Mouse (Mus musculus) G1E (cell line): ENCODE measurements around the gene Hoxd8. TPM values are rescaled to one million over a fixed set of nuclear protein-coding genes. Genes with fewer than 3 reads are reported as not detected.

Experiments
- ATAC-seq: 2 replicates; pipeline ENCODE4 v1.8.0; 2016; ENCODE audit warnings: mild to moderate bottlenecking; ENCODE audit not compliant: insufficient number of reproducible peaks, poor library complexity, low FRiP score, severe bottlenecking; ENCODE audit errors: extremely low read depth
- DNase-seq: peaks from one replicate; pipeline ENCODE4 v3.0.0; 2012; ENCODE audit warnings: low spot score
- H3K27me3 ChIP-seq: 2 replicates; pipeline ENCODE4 v1.6.1; 2012; ENCODE audit warnings: mild to moderate bottlenecking, low read length, inconsistent platforms; ENCODE audit not compliant: insufficient read depth
- H3K36me3 ChIP-seq: replicated peaks from 2 replicates; pipeline ENCODE3; 2012; ENCODE audit warnings: mild to moderate bottlenecking, inconsistent platforms
- H3K4me1 ChIP-seq: 2 replicates; pipeline ENCODE4 v1.6.1; 2012; ENCODE audit warnings: low read depth, low read length, inconsistent platforms, mixed read lengths; ENCODE audit not compliant: insufficient read depth
- H3K4me3 ChIP-seq: 2 replicates; pipeline ENCODE4 v1.5.1; 2012; ENCODE audit warnings: low read depth, mild to moderate bottlenecking, inconsistent platforms, low read length, moderate library complexity, mixed read lengths
- H3K9me3 ChIP-seq: replicated peaks from 2 replicates; pipeline ENCODE4 v1.6.1; 2012; ENCODE audit warnings: inconsistent platforms
- CTCF ChIP-seq: IDR thresholded peaks from 2 replicates; pipeline ENCODE4 v1.5.1; 2012; ENCODE audit warnings: low read depth, low read length, inconsistent platforms, mixed read lengths
- GATA1 ChIP-seq: IDR thresholded peaks from 2 replicates; pipeline ENCODE4 v1.6.1; 2012; ENCODE audit warnings: borderline replicate concordance, low read length, inconsistent platforms, mixed read lengths
- GATA2 ChIP-seq: IDR thresholded peaks from 2 replicates; pipeline ENCODE4 v1.6.1; 2012; ENCODE audit warnings: low read depth, low read length, inconsistent platforms, borderline replicate concordance
- POLR2AphosphoS5 ChIP-seq: IDR thresholded peaks from 2 replicates; pipeline ENCODE4 v1.6.1; 2012; ENCODE audit warnings: low read depth, low read length, inconsistent platforms; ENCODE audit not compliant: insufficient replicate concordance
- TAL1 ChIP-seq: conservative IDR thresholded peaks from 2 replicates; pipeline ENCODE4 v1.6.1; 2012; ENCODE audit warnings: low read depth, low read length, inconsistent platforms, mixed read lengths
- polyA plus RNA-seq: library from polyadenylated mRNA; stranded (reverse); fragments of >175 nt; gene quantifications from 2 replicates; pipeline ENCODE4 v1.2.3, GENCODE M21; 2012
- total RNA-seq, 2 experiments: library from RNA; stranded (forward) in 1 of 2; stranded (reverse) in 1 of 2; fragments of 200-1000 nt in 1 of 2; fragments of >200 nt in 1 of 2; fragmentation: Nextera tagmentation in 1 of 2; gene quantifications; 2 replicates each; pipeline ENCODE4 v1.2.3; 2014 to 2017

The Hoxd8 gene
- total and polyA plus RNA-seq, 3 experiments: not detected

GRCm38 (mm10) chr2:74684106-74684505 is 20.3 kb upstream of the Hoxd8 start:
- H3K27me3 ChIP-seq: peaks cover 35% of the 10 kb centered on the region
- no peaks in the 10 kb centered on the region for H3K4me1 ChIP-seq
- H3K9me3 ChIP-seq: peaks cover 23% of the 10 kb centered on the region
- no peaks in the 10 kb centered on the region for H3K36me3 ChIP-seq
- no peak overlapping the region for H3K4me3 ChIP-seq
- DNase-seq (no peak), ATAC-seq (no peak)
- TF ChIP-seq GATA1 (no peak), TAL1 (no peak), POLR2AphosphoS5 (no peak), CTCF (no peak), GATA2 (no peak)

- TF ChIP-seq GATA1 (no peak), POLR2AphosphoS5 (no peak), GATA2 (no peak), CTCF (no peak), TAL1 (no peak)
- H3K4me1 ChIP-seq: no peaks in the 10 kb centered on the region
- peaks cover 37% of the 10 kb centered on the region for H3K27me3 ChIP-seq
- no peak overlapping the region for H3K4me3 ChIP-seq
- no peaks in the 10 kb centered on the region for H3K36me3 ChIP-seq
- DNase-seq (no peak), ATAC-seq (no peak)
- H3K9me3 ChIP-seq: peaks cover 21% of the 10 kb centered on the region
These were observed 19.3 kb upstream of the Hoxd8 start for GRCm38 (mm10) chr2:74685059-74685603.

- Histone ChIP-seq H3K27me3 (peaks cover 39% of the 10 kb centered on the region), H3K4me3 (no peak overlapping the region), H3K9me3 (peaks cover 19% of the 10 kb centered on the region), H3K4me1 (no peaks in the 10 kb centered on the region), H3K36me3 (no peaks in the 10 kb centered on the region)
- no peak for TF ChIP-seq GATA2
- no peak for TF ChIP-seq POLR2AphosphoS5
- no peak for TF ChIP-seq TAL1
- no peak for TF ChIP-seq GATA1
- no peak for TF ChIP-seq CTCF
- DNase-seq: no peak
- ATAC-seq: no peak
These were observed 18.0 kb upstream of the Hoxd8 start for GRCm38 (mm10) chr2:74686301-74686987.

GRCm38 (mm10) chr2:74686988-74687697 is 17.3 kb upstream of the Hoxd8 start:
- H3K27me3 ChIP-seq: peaks cover 46% of the 10 kb centered on the region
- ATAC-seq (no peak), DNase-seq (no peak)
- TF ChIP-seq GATA1 (no peak), POLR2AphosphoS5 (no peak), CTCF (no peak), TAL1 (no peak), GATA2 (no peak)
- peaks cover 12% of the 10 kb centered on the region for H3K9me3 ChIP-seq
- H3K4me3 ChIP-seq: no peak overlapping the region
- no peaks in the 10 kb centered on the region for H3K36me3 ChIP-seq
- H3K4me1 ChIP-seq: no peaks in the 10 kb centered on the region

GRCm38 (mm10) chr2:74687698-74688555 is 16.5 kb upstream of the Hoxd8 start:
- no peaks in the 10 kb centered on the region for H3K36me3 ChIP-seq
- H3K27me3 ChIP-seq: peaks cover 54% of the 10 kb centered on the region
- ATAC-seq (no peak), DNase-seq (no peak)
- peaks cover 4% of the 10 kb centered on the region for H3K9me3 ChIP-seq
- H3K4me1 ChIP-seq: no peaks in the 10 kb centered on the region
- TF ChIP-seq POLR2AphosphoS5: no peak
- TF ChIP-seq GATA2: no peak
- TF ChIP-seq GATA1: no peak
- no peak overlapping the region for H3K4me3 ChIP-seq
